21 mouse cellular contexts compared by ENCODE assay signal in genomic region chr13:78641687-78642442, GRCm38 (mm10).
A peak's percentile ranks its signal among the peaks of the same experiment; 100 is the strongest.
DNase-seq lines count a peak whose midpoint lies in the region; ATAC-seq lines count a peak whose summit lies in the region.
"Had no signal": no experiment of that assay in that cellular context is flagged by ENCODE, and none has a peak within 500 bp of the region (broad histone marks: within the 10 kb centered on the region; RNA-seq: fewer than 3 reads in every experiment).

No protein-coding gene starts in this region.

- no peak overlapping the region for H3K4me2 ChIP-seq in hindbrain, embryonic 16.5 days (ENCODE audit: low read length)
- no peak overlapping the region for H3K4me2 ChIP-seq in midbrain, embryonic 14.5 days (ENCODE audit: low read length)
- no peak overlapping the region for H3K4me2 ChIP-seq in midbrain, embryonic 11.5 days
- peak overlapping the region; percentile 17; the same call in 1 of the 2 replicates for H3K4me2 ChIP-seq in forebrain, embryonic 12.5 days
- no peak overlapping the region; the same call in 1 of the 2 replicates for H3K4me2 ChIP-seq in forebrain, embryonic 16.5 days (ENCODE audit: low read length)
- H3K4me2 ChIP-seq: embryonic facial prominence, embryonic 13.5 days; heart, embryonic 12.5 days; hindbrain, embryonic 15.5 days had no signal

- H3K4me1 ChIP-seq in hindbrain, embryonic 10.5 days (replicated peaks), result peaks cover 26% of the 10 kb centered on the region
- peaks cover 4% of the 10 kb centered on the region; the same call in 1 of the 2 replicates for H3K4me1 ChIP-seq in hindbrain, embryonic 16.5 days (ENCODE audit: control insufficient read depth, insufficient read depth, low read depth, low read length)
- peaks cover 6% of the 10 kb centered on the region for H3K4me1 ChIP-seq in midbrain, embryonic 14.5 days (ENCODE audit: control insufficient read depth, insufficient read depth, low read length)
- peaks cover 3% of the 10 kb centered on the region for H3K4me1 ChIP-seq in midbrain, embryonic 11.5 days (ENCODE audit: control insufficient read depth, insufficient read depth, low read length)
- peaks cover 14% of the 10 kb centered on the region; the same call in 1 of the 2 replicates for H3K4me1 ChIP-seq in forebrain, embryonic 12.5 days
- peaks cover 6% of the 10 kb centered on the region for H3K4me1 ChIP-seq in forebrain, embryonic 16.5 days (replicated peaks; ENCODE audit: control insufficient read depth, insufficient read depth, low read length)
- H3K4me1 ChIP-seq: embryonic facial prominence, embryonic 13.5 days; heart, embryonic 12.5 days had no signal

- no peak for ATAC-seq in hindbrain, embryonic 16.5 days
- ATAC-seq in midbrain, embryonic 14.5 days (ENCODE audit: low FRiP score, low TSS enrichment), result no peak
- ATAC-seq in midbrain, embryonic 11.5 days (ENCODE audit: low FRiP score), result no peak
- ATAC-seq in forebrain, embryonic 12.5 days (ENCODE audit: low FRiP score), result peak; percentile 10; the same call in 1 of the 2 replicates
- peak; percentile 49 for ATAC-seq in forebrain, embryonic 16.5 days
- ATAC-seq: inflammation-experienced regulatory T-cells, adult 6 months; intestine, postnatal 0 days had no signal

- H3K4me3 ChIP-seq in hindbrain, embryonic 10.5 days, result no peak overlapping the region
- no peak overlapping the region for H3K4me3 ChIP-seq in hindbrain, embryonic 16.5 days (ENCODE audit: low read length)
- H3K4me3 ChIP-seq in midbrain, embryonic 14.5 days (replicated peaks; ENCODE audit: low read depth, low read length), result no peak overlapping the region
- H3K4me3 ChIP-seq in midbrain, embryonic 11.5 days (ENCODE audit: low read depth, low read length), result no peak overlapping the region
- H3K4me3 ChIP-seq in forebrain, embryonic 12.5 days (replicated peaks), result no peak overlapping the region
- H3K4me3 ChIP-seq in forebrain, embryonic 16.5 days (replicated peaks; ENCODE audit: low read length), result no peak overlapping the region
- H3K4me3 ChIP-seq: embryonic facial prominence, embryonic 13.5 days; gastrocnemius, adult 2 months; heart, embryonic 12.5 days; hindbrain, embryonic 15.5 days had no signal

- no peak for DNase-seq in hindbrain, embryonic 10.5 days (ENCODE audit: low spot score)
- DNase-seq in midbrain, embryonic 14.5 days, result peak; percentile 17
- DNase-seq in midbrain, embryonic 11.5 days (ENCODE audit: low spot score, missing footprints), result no peak
- DNase-seq in thymus, adult 18-20 months, result no peak
- DNase-seq in urinary bladder, postnatal 25 days (ENCODE audit: low spot score), result no peak
- DNase-seq: adrenal gland, adult 2 months; adrenal gland, postnatal 36 days; cerebellum, adult 11 months; cerebellum, adult 8-10 months; cerebellum, postnatal 36 days; gastrocnemius, adult 2 months; gastrocnemius, postnatal 25 days had no signal

- no peaks in the 10 kb centered on the region for H3K36me3 ChIP-seq in hindbrain, embryonic 10.5 days
- H3K36me3 ChIP-seq in hindbrain, embryonic 16.5 days (ENCODE audit: control insufficient read depth, insufficient read depth, low read length), result no peaks in the 10 kb centered on the region
- no peaks in the 10 kb centered on the region for H3K36me3 ChIP-seq in midbrain, embryonic 14.5 days (ENCODE audit: control insufficient read depth, insufficient read depth, low read length)
- no peaks in the 10 kb centered on the region for H3K36me3 ChIP-seq in midbrain, embryonic 11.5 days (ENCODE audit: control insufficient read depth, insufficient read depth, low read length)
- H3K36me3 ChIP-seq in forebrain, embryonic 12.5 days (replicated peaks), result no peaks in the 10 kb centered on the region
- no peaks in the 10 kb centered on the region for H3K36me3 ChIP-seq in forebrain, embryonic 16.5 days (ENCODE audit: control insufficient read depth, insufficient read depth)
- H3K36me3 ChIP-seq: embryonic facial prominence, embryonic 13.5 days; heart, embryonic 12.5 days; hindbrain, embryonic 15.5 days had no signal

- H3K9ac ChIP-seq in hindbrain, embryonic 16.5 days (ENCODE audit: low read depth, low read length), result no peak overlapping the region
- no peak overlapping the region for H3K9ac ChIP-seq in midbrain, embryonic 14.5 days (replicated peaks; ENCODE audit: low read length)
- no peak overlapping the region for H3K9ac ChIP-seq in midbrain, embryonic 11.5 days (ENCODE audit: low read length)
- no peak overlapping the region for H3K9ac ChIP-seq in forebrain, embryonic 12.5 days
- no peak overlapping the region for H3K9ac ChIP-seq in forebrain, embryonic 16.5 days (replicated peaks; ENCODE audit: low read depth, low read length)
- H3K9ac ChIP-seq: embryonic facial prominence, embryonic 13.5 days; heart, embryonic 12.5 days; hindbrain, embryonic 15.5 days had no signal

- WGBS in hindbrain, embryonic 10.5 days, result 77% methylated on average over 5 of the region's 5 CpGs
- 61% methylated on average over 5 of the region's 5 CpGs for WGBS in hindbrain, embryonic 16.5 days
- WGBS in midbrain, embryonic 14.5 days, result 70% methylated on average over 5 of the region's 5 CpGs
- WGBS in midbrain, embryonic 11.5 days, result 85% methylated on average over 5 of the region's 5 CpGs
- WGBS in forebrain, embryonic 12.5 days, result 48% methylated on average over 5 of the region's 5 CpGs
- 34% methylated on average over 5 of the region's 5 CpGs for WGBS in forebrain, embryonic 16.5 days

- 0 out of 2 replicates have a peak overlapping the region, but pooled peaks have one; percentile 8 for H3K27ac ChIP-seq in hindbrain, embryonic 10.5 days
- no peak overlapping the region for H3K27ac ChIP-seq in hindbrain, embryonic 16.5 days (ENCODE audit: low read depth, low read length)
- no peak overlapping the region for H3K27ac ChIP-seq in midbrain, embryonic 14.5 days (replicated peaks; ENCODE audit: low read depth, low read length)
- no peak overlapping the region for H3K27ac ChIP-seq in midbrain, embryonic 11.5 days (ENCODE audit: low read depth, low read length)
- peak overlapping the region; percentile 32; the same call in 1 of the 2 replicates for H3K27ac ChIP-seq in forebrain, embryonic 12.5 days
- H3K27ac ChIP-seq in forebrain, embryonic 16.5 days (ENCODE audit: low read length), result no peak overlapping the region; the same call in 1 of the 2 replicates
- H3K27ac ChIP-seq: embryonic facial prominence, embryonic 13.5 days; gastrocnemius, adult 2 months; hindbrain, embryonic 15.5 days had no signal

- H3K27me3 ChIP-seq in hindbrain, embryonic 10.5 days (ENCODE audit: insufficient read depth, poor library complexity, severe bottlenecking), result no peaks in the 10 kb centered on the region
- H3K27me3 ChIP-seq in hindbrain, embryonic 16.5 days (replicated peaks; ENCODE audit: control insufficient read depth, insufficient read depth, low read length), result no peaks in the 10 kb centered on the region
- H3K27me3 ChIP-seq in midbrain, embryonic 14.5 days (ENCODE audit: control insufficient read depth, insufficient read depth, low read length), result no peaks in the 10 kb centered on the region
- H3K27me3 ChIP-seq in midbrain, embryonic 11.5 days (ENCODE audit: control insufficient read depth, insufficient read depth, low read length), result no peaks in the 10 kb centered on the region
- no peaks in the 10 kb centered on the region for H3K27me3 ChIP-seq in forebrain, embryonic 12.5 days
- H3K27me3 ChIP-seq in forebrain, embryonic 16.5 days (replicated peaks; ENCODE audit: control insufficient read depth, insufficient read depth, low read length), result no peaks in the 10 kb centered on the region
- H3K27me3 ChIP-seq: CH12.LX; embryonic facial prominence, embryonic 13.5 days; heart, embryonic 12.5 days; hindbrain, embryonic 15.5 days had no signal

- no peaks in the 10 kb centered on the region for H3K9me3 ChIP-seq in hindbrain, embryonic 10.5 days
- H3K9me3 ChIP-seq in hindbrain, embryonic 16.5 days (ENCODE audit: control insufficient read depth, low read length), result no peaks in the 10 kb centered on the region
- no peaks in the 10 kb centered on the region for H3K9me3 ChIP-seq in midbrain, embryonic 14.5 days (ENCODE audit: control insufficient read depth, low read length)
- H3K9me3 ChIP-seq in midbrain, embryonic 11.5 days (ENCODE audit: control insufficient read depth, low read length), result no peaks in the 10 kb centered on the region
- no peaks in the 10 kb centered on the region for H3K9me3 ChIP-seq in forebrain, embryonic 12.5 days
- H3K9me3 ChIP-seq in forebrain, embryonic 16.5 days (ENCODE audit: control insufficient read depth, low read length), result 0 out of 2 replicates have a peak, but pooled peaks cover 2% of the 10 kb centered on the region
- H3K9me3 ChIP-seq: embryonic facial prominence, embryonic 13.5 days; heart, embryonic 12.5 days; hindbrain, embryonic 15.5 days had no signal

Comparison
In these comparisons a context has a peak if more than half of its experiments do, and no peak if none do; other contexts are left out.
1. H3K27ac ChIP-seq: peak in hindbrain, embryonic 10.5 days (single experiment) and forebrain, embryonic 12.5 days (single experiment); none in hindbrain, embryonic 16.5 days (single experiment), midbrain, embryonic 14.5 days (single experiment), midbrain, embryonic 11.5 days (single experiment) and forebrain, embryonic 16.5 days (single experiment).
2. ATAC-seq: peak in forebrain, embryonic 12.5 days (single experiment) and forebrain, embryonic 16.5 days (single experiment); none in hindbrain, embryonic 16.5 days (single experiment), midbrain, embryonic 14.5 days (single experiment) and midbrain, embryonic 11.5 days (single experiment).